Mouse (Mus musculus) kidney, postnatal 25 days (tissue): ENCODE results near the gene Sh3glb2.

Experiments
- DNase-seq, 2 experiments: peaks; one replicate each; pipeline ENCODE4 v3.0.0; 2021; ENCODE audit warnings: mixed read lengths in 2 of 2

Sh3glb2 gene

DNA sequence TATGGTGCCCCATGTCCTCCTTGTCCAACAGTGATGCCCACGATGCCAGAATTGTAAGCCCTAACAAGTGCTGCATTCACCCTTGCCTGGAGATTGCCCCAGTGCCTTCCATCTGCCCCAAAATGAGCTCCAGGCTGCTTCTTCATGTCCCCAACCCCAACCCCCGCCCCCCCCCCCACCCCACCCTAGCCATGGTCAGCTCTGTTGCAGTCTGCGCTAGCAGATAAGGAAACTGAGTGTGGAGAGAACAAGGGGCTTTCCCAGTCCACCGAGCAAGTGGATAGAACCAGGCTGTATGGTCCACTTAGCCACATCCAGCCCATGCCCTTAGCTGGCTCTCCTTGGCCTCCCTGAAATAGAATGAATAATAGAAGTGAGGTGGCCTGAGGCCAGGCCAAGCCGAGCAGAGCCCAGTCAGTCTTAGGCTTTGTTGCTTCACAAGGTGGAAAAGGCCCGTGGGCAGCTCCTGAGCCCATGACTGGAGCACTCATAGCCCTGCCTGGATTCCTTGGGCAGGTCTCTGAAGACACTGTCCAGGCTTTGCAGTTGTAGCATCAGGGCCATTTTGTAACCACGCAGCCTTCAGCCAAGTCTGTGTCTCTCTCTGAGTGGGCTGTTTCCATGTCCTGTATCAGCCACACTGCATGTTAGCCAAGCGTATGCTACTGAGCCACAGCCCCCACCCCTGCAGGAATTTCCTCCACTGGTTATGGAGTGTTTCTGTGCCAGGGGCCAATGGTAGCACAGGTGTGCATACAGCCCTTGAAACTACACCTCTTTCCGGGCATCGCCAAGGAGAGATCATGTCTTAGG, 21.6 kb upstream of the Sh3glb2 start:
- peak in 1 of 2 experiments; percentile 34 for DNase-seq

- no peak for DNase-seq
Measured at GRCm38 (mm10) chr2:30379307-30379706, 20.2 kb upstream of the Sh3glb2 start.

DNA sequence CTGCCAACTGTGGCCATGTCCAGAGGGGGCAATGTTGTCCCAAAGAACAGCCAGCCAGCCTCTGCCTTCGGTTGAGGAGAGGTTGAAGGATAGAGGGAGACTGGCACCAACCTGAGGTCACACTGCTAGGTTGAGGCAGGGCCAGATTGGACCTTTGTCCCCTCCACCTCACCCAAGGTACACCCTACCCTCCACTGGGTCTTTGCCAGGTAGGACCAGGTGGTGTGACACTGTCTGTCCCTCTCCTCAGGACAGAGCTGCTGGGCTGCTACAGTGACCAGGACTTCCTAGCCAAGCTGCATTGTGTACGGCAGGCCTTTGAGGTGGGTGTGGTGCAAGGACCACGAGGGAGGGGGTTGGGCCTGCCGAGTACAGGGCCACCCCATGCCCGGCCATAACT, 18.6 kb upstream of the Sh3glb2 start:
- no peak for DNase-seq

GRCm38 (mm10) chr2:30375893-30376292, 16.8 kb upstream of the Sh3glb2 start:
- no peak for DNase-seq

DNA sequence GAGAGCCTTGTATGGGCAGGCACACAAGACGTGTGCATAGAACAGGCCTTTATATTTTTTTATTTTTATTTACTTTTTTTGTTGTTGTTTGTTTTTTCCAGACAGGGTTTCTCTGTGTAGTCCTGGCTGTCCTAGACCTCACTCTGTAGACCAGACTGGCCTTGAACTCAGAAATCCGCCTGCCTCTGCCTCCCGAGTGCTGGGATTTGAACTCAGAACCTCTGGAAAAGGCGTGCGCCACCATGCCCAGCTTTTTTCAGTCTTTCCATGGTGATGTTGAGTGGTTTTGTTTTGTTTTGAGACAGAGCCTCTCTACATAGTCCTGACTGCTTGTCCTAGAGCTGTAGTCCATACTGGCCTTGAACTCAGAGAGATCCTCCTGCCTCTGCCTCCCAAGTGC, 13.6 kb upstream of the Sh3glb2 start:
- no peak for DNase-seq

DNA sequence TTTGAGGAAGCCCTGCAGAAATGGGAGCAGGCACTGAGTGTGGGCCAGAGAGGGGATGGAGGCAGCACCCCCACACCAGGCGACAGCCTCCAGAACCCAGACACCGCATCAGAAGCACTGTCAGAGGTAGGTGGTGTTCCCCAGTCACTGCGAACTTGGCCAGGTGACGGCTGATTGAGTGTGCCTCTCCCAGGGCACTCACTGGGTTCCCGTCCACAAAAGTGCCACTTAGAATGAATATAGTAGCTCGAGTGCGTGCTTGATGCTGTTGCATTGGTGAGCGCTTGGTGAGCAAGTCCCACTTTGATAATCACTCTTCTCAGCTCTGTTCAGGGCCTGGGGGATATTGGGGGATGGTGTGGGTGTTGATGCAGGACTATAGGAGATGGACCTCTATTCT, 12.4 kb upstream of the Sh3glb2 start:
- DNase-seq, result no peak

DNA sequence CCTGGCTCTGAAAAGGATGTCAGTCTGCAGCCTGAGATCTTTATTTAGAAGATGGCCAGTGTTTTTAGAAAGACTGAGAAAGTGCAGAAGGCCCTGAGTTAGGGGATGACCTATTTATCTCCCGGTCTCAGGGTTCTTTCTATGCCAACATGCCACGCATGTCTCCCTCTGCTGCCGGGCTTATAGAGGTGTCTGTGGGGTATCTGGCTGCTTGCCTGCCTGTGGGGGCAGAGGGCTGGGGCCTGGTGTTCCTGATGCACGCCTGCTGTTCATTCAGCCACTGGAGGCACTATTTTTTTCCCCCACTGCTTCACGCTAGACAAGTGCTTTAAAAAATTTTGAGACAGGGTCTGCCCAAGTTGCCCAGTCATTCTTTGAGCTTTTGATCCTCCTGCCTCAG, 7.1 kb upstream of the Sh3glb2 start:
- peak in 1 of 2 experiments; percentile 39 for DNase-seq

GRCm38 (mm10) chr2:30365281-30366069, 6.3 kb upstream of the Sh3glb2 start:
- DNase-seq, result peak; percentile 40 to 78

GRCm38 (mm10) chr2:30363773-30364650, 4.9 kb upstream of the Sh3glb2 start, which contains the start of gene Miga2:
Gene Miga2, plus strand, starts transcription at chr2:30364233.
- DNase-seq, result peak; percentile 99

DNA sequence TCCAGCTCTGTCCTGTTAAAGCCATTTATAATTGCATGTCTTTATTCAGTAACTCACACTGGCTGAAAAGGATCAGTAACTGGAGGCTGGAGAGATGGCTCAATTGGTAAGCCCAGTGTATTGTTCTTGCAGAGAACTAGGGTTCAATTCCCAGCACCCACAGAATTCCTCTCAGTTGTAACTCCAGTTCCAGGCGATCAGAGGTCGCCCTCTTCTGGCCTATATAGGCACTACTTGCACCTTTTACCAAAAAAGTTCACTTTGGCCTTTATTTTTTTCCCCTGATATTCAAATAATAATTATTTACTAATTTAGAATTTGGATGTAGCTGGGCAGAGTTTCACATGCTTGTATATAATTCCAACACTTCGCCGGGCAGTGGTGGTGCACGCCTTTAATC, 3.7 kb upstream of the Sh3glb2 start:
- no peak for DNase-seq

DNA sequence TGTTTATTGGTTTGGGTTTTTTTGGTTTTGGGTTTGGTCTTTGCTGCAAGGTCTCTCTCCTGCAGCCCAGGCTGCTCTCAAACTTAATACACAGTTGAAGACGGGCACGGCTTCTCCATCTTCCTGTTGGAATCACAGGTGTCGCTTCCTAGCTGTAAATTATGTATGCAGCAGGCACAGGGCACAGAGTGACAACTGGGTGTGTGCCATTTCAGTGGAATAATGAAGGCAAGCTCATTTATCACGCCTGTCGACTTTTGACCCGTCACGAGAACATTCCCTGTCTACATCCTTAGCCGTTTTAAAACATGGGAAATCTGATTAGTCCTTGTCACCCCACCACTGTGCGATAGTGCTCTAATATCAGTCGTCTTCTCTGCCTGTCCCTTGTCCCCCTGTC, 1.5 kb upstream of the Sh3glb2 start:
- peak in 1 of 2 experiments; percentile 46 for DNase-seq

DNA sequence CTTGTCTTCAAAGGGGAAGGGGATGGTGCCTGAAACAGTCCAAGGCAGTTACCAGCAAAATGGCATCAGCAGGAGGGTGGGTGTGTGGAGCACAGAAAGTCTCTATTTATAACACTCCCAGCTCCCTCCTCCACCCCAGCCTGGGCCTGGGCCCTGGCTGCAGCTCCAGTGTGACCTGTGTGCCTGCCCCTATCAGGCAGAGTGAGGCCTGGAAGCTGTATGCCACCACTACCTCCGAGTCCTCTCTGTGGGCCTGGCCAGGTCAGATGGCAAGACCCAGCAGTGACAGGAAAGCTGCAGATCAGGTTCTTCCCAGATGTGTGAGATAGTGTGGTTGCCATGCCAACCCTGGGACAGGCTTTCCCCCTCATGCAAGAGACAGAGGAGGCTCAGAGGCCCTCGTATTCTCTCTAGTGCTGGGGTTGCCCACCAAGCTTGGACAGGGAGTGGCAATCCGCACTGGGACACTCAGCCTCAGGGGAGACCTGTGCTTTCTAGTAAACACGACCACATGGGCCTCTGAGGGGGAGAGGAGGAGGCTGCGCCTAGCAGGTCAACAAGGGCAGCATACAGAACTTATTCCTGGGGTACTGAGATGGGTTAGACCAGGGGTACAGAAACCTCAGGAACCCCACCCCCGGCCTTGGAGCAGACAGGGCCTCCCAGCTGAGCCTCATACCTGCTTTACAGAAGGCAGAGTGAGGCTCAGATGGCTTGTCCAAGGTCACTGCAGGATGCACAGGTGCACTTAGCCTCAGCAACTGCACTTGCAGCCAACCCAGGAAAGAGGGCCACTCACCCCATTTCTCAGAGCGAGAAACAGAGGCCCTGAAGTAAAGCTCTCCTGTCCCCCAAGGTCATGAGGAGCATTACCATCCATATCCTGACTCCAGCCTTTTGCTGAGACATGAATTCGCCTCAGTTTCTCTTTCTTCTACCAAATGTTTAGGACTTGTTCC, 1.3 kb downstream of the Sh3glb2 start:
- peak in 1 of 2 experiments; percentile 36 for DNase-seq

GRCm38 (mm10) chr2:30356906-30357305, 2.2 kb downstream of the Sh3glb2 start:
- no peak for DNase-seq

DNA sequence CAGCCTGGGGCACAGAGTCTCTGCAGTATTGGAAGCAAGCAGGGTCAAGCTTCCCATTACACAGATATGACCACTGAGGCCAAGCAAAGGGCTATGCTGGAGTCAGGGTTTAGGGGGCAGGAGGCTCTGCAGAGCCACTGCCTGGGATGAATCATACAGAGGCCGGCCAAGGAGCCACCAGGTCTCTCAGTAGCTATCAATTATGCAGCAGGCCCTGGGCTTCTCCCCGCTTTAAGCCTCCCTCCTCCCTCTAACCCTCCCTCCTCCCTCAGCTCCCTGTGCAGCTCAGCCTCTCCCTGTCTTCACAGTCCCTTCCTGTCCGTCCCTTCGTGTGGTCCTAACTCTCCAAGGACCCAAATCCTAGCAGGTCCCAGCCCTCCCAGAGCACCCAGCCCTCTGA, 2.9 kb downstream of the Sh3glb2 start:
- DNase-seq, result no peak

- no peak for DNase-seq
Measured at GRCm38 (mm10) chr2:30355861-30356260, 3.3 kb downstream of the Sh3glb2 start.

GRCm38 (mm10) chr2:30351149-30351548, 8.0 kb downstream of the Sh3glb2 start:
- peak; percentile 20 to 42 for DNase-seq

DNA sequence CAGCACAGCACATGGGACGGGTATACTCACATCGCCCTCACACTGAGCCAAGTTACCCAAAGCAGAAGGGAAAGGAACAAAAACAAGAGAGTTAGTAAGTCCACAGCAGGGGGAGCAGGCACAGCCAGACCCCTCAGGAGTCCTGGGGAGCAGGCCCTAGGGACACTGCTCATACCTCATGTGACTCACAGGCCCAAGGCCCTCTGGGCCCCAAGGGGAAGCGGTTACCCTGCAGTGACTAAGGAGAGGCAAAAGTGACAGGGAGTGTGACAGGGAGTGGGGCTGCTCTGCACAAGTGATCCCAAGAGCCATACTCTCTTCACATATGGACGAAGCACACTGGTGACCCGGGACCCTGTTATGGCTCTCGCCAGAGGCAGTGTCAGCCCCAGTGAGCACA, 9.9 kb downstream of the Sh3glb2 start:
- no peak for DNase-seq

DNA sequence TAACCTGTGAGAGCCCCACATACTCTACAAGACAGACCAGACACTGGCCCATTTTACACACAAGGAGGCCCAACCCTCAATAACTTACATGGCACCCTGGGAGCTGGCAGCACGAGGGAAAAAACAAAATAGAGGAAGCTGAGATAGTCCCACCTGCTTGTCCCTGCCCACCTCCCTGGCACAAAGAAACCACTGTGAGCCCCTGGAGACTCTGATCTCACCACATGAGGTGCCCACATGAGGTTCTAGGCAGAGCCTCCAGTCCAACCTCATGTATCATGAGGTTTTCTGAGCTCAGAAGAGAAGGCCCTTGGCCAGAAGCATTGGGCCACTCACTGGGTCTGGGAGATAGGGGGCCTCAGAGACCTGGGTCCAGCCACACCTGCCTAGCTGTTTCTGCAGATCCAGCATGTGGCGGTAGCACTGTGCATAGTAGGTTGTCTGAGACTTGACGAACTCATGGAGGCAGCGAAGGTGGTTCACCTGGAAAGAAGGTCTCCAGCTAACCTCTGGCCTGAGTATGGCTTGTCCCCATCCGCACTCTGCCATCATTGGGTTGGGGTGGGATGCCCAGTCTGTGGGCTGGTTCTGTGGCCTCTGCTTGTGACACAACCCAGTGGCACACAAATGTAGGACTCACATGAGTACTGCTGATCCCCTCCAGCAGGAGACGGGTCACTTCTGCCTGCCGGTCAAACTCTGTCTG, 13.0 kb downstream of the Sh3glb2 start:
- no peak for DNase-seq

- DNase-seq, result no peak
Measured at GRCm38 (mm10) chr2:30343601-30344137, 15.5 kb downstream of the Sh3glb2 start.

- DNase-seq, result no peak
Measured at GRCm38 (mm10) chr2:30342544-30342943, 16.6 kb downstream of the Sh3glb2 start.

- DNase-seq, result no peak
Measured at GRCm38 (mm10) chr2:30342061-30342460, 17.1 kb downstream of the Sh3glb2 start.
